Mouse (Mus musculus) cortical plate, adult 2 months (tissue): ENCODE measurements around the gene Uxs1.

Experiments
- CTCF ChIP-seq: fragments of 200-500 bp; IDR thresholded peaks from 2 replicates; pipeline ENCODE4 v1.5.1; 2011; ENCODE audit warnings: mild to moderate bottlenecking, control low read depth, low read length; ENCODE audit not compliant: insufficient read depth; ENCODE audit errors: extremely low read depth
- POLR2A ChIP-seq: fragments of 200-500 bp; IDR thresholded peaks from 2 replicates; pipeline ENCODE4 v1.6.1; 2011; ENCODE audit warnings: mild to moderate bottlenecking, low read length, control low read depth; ENCODE audit not compliant: insufficient read depth; ENCODE audit errors: extremely low read depth

- TF ChIP-seq CTCF (no peak), POLR2A (no peak)
Observed at GRCm38 (mm10) chr1:43754448-43755312, 72.9 kb downstream of the Uxs1 start.
